Mouse (Mus musculus): ENCODE data around the gene Mrps26. TPM values are rescaled to one million over a fixed set of nuclear protein-coding genes. Genes with fewer than 3 reads are reported as not detected.

Gene Mrps26
- polyA plus RNA-seq, 1 experiment from 2014 or later = 93.1 TPM

GRCm38 (mm10) chr2:130581201-130581600 lies 17.7 kb downstream of the Mrps26 start:
- Histone ChIP-seq H3K27ac (ENCODE audit: low read depth) (no peak overlapping the region), H3K4me3 (ENCODE audit: low read depth, low read length) (peak overlapping the region; percentile 31), H3K27me3 (ENCODE audit: insufficient read depth, low read length) (peaks cover 70% of the 10 kb centered on the region), H3K9ac (no peak overlapping the region), H3K9me3 (ENCODE audit: low read depth, low read length) (no peaks in the 10 kb centered on the region), H3K4me1 (ENCODE audit: insufficient read depth) (no peaks in the 10 kb centered on the region), H3K36me3 (ENCODE audit: insufficient read depth) (no peaks in the 10 kb centered on the region), H3K4me2 (peak overlapping the region; percentile 56)
- no peak for TF ChIP-seq CTCF (IDR thresholded peaks at IDR 0.05; ENCODE audit: low read depth)
- DNase-seq = no peak
- no peak for ATAC-seq (ENCODE audit: insufficient read depth)
- WGBS = 6% methylated on average over 16 of the region's 16 CpGs

- no peak within 1 kb of the TSS for H3K4me2 ChIP-seq
- peaks cover 56% of the 10 kb centered on the region for H3K27me3 ChIP-seq (ENCODE audit: insufficient read depth, low read length)
- H3K27ac ChIP-seq (ENCODE audit: low read depth) = no peak within 1 kb of the TSS
- no peak for TF ChIP-seq CTCF (IDR thresholded peaks at IDR 0.05; ENCODE audit: low read depth)
- no peak for ATAC-seq (ENCODE audit: insufficient read depth)
- no peaks in the 10 kb centered on the region for H3K9me3 ChIP-seq (ENCODE audit: low read depth, low read length)
- DNase-seq = no peak
- H3K36me3 ChIP-seq (ENCODE audit: insufficient read depth) = no peaks in the 10 kb centered on the region
- no peak within 1 kb of the TSS for H3K9ac ChIP-seq
- no peak within 1 kb of the TSS for H3K4me3 ChIP-seq (ENCODE audit: low read depth, low read length)
- no peaks in the 10 kb centered on the region for H3K4me1 ChIP-seq (ENCODE audit: insufficient read depth)
- 20% methylated on average over 10 of the region's 10 CpGs for WGBS
Measured at GRCm38 (mm10) chr2:130582552-130582951, 19.0 kb downstream of the Mrps26 start, which contains the start of gene Avp. Gene Avp, minus strand, starts transcription at chr2:130582554.

GRCm38 (mm10) chr2:130583902-130584560 lies 20.5 kb downstream of the Mrps26 start:
- no peak for DNase-seq
- Histone ChIP-seq H3K9ac (no peak overlapping the region), H3K27me3 (ENCODE audit: insufficient read depth, low read length) (peaks cover 41% of the 10 kb centered on the region), H3K9me3 (ENCODE audit: low read depth, low read length) (no peaks in the 10 kb centered on the region), H3K27ac (ENCODE audit: low read depth) (no peak overlapping the region), H3K4me1 (ENCODE audit: insufficient read depth) (no peaks in the 10 kb centered on the region), H3K4me2 (no peak overlapping the region), H3K4me3 (ENCODE audit: low read depth, low read length) (no peak overlapping the region), H3K36me3 (ENCODE audit: insufficient read depth) (no peaks in the 10 kb centered on the region)
- TF ChIP-seq CTCF (IDR thresholded peaks at IDR 0.05; ENCODE audit: low read depth) = no peak
- no peak for ATAC-seq (ENCODE audit: insufficient read depth)
- WGBS = 66% methylated on average over 10 of the region's 10 CpGs

- Histone ChIP-seq H3K9ac (no peak overlapping the region), H3K4me1 (ENCODE audit: insufficient read depth) (no peaks in the 10 kb centered on the region), H3K27me3 (ENCODE audit: insufficient read depth, low read length) (peaks cover 22% of the 10 kb centered on the region), H3K27ac (ENCODE audit: low read depth) (no peak overlapping the region), H3K4me2 (no peak overlapping the region), H3K9me3 (ENCODE audit: low read depth, low read length) (no peaks in the 10 kb centered on the region), H3K36me3 (ENCODE audit: insufficient read depth) (peaks cover 10% of the 10 kb centered on the region), H3K4me3 (ENCODE audit: low read depth, low read length) (no peak overlapping the region)
- 87% methylated on average over 6 of the region's 6 CpGs for WGBS
- no peak for ATAC-seq (ENCODE audit: insufficient read depth)
- no peak for DNase-seq
- TF ChIP-seq CTCF (IDR thresholded peaks at IDR 0.05; ENCODE audit: low read depth) = no peak
Measured at GRCm38 (mm10) chr2:130586016-130586415, 22.5 kb downstream of the Mrps26 start.

- no peak overlapping the region for H3K4me3 ChIP-seq (ENCODE audit: low read depth, low read length)
- 63% methylated on average over 2 of the region's 2 CpGs for WGBS
- ATAC-seq (ENCODE audit: insufficient read depth) (no peak), DNase-seq (no peak)
- no peaks in the 10 kb centered on the region for H3K27me3 ChIP-seq (ENCODE audit: insufficient read depth, low read length)
- no peak overlapping the region for H3K27ac ChIP-seq (ENCODE audit: low read depth)
- H3K9ac ChIP-seq = no peak overlapping the region
- peaks cover 15% of the 10 kb centered on the region for H3K36me3 ChIP-seq (ENCODE audit: insufficient read depth)
- no peak for TF ChIP-seq CTCF (IDR thresholded peaks at IDR 0.05; ENCODE audit: low read depth)
- no peaks in the 10 kb centered on the region for H3K4me1 ChIP-seq (ENCODE audit: insufficient read depth)
- no peaks in the 10 kb centered on the region for H3K9me3 ChIP-seq (ENCODE audit: low read depth, low read length)
- H3K4me2 ChIP-seq = no peak overlapping the region
Measured at GRCm38 (mm10) chr2:130588373-130588772, 24.8 kb downstream of the Mrps26 start.

- Histone ChIP-seq H3K4me2 (no peak overlapping the region), H3K4me3 (ENCODE audit: low read depth, low read length) (no peak overlapping the region), H3K27ac (ENCODE audit: low read depth) (no peak overlapping the region), H3K36me3 (ENCODE audit: insufficient read depth) (peaks cover 15% of the 10 kb centered on the region), H3K9ac (no peak overlapping the region), H3K27me3 (ENCODE audit: insufficient read depth, low read length) (no peaks in the 10 kb centered on the region), H3K9me3 (ENCODE audit: low read depth, low read length) (no peaks in the 10 kb centered on the region), H3K4me1 (ENCODE audit: insufficient read depth) (no peaks in the 10 kb centered on the region)
- ATAC-seq (ENCODE audit: insufficient read depth) (no peak), DNase-seq (no peak)
- 65% methylated on average over 4 of the region's 4 CpGs for WGBS
- TF ChIP-seq CTCF (IDR thresholded peaks at IDR 0.05; ENCODE audit: low read depth) = no peak
Measured at GRCm38 (mm10) chr2:130589157-130589556, 25.6 kb downstream of the Mrps26 start.

- no peak overlapping the region for H3K27ac ChIP-seq (ENCODE audit: low read depth)
- H3K27me3 ChIP-seq (ENCODE audit: insufficient read depth, low read length) = no peaks in the 10 kb centered on the region
- H3K4me1 ChIP-seq (ENCODE audit: insufficient read depth) = no peaks in the 10 kb centered on the region
- no peak for TF ChIP-seq CTCF (IDR thresholded peaks at IDR 0.05; ENCODE audit: low read depth)
- H3K9me3 ChIP-seq (ENCODE audit: low read depth, low read length) = no peaks in the 10 kb centered on the region
- 85% methylated on average over 2 of the region's 2 CpGs for WGBS
- H3K4me2 ChIP-seq = no peak overlapping the region
- DNase-seq = peak; percentile 21
- ATAC-seq (ENCODE audit: insufficient read depth) = no peak
- peaks cover 15% of the 10 kb centered on the region for H3K36me3 ChIP-seq (ENCODE audit: insufficient read depth)
- H3K4me3 ChIP-seq (ENCODE audit: low read depth, low read length) = no peak overlapping the region
- no peak overlapping the region for H3K9ac ChIP-seq
Measured at GRCm38 (mm10) chr2:130589761-130590160, 26.2 kb downstream of the Mrps26 start.

Measured in lung, embryonic 14.5 days (tissue).